Mouse (Mus musculus): ENCODE measurements around the gene Rapgef5. TPM values are rescaled to one million over a fixed set of nuclear protein-coding genes. Genes with fewer than 3 reads are reported as not detected.
"Not testable (repeated sequence)": the region's sequence is repeated elsewhere in the genome, so short reads cannot be mapped to it uniquely, and the experiment has no call there.

The Rapgef5 gene
- total RNA-seq, 2 experiments from 2014 or later, result 167 to 174 TPM

- no peak for DNase-seq (ENCODE audit: extremely low spot score in 1 of 2, low spot score in 1 of 2)
These were observed 235.5 kb downstream of the Rapgef5 start for GRCm38 (mm10) chr12:117751520-117752383.

GRCm38 (mm10) chr12:117756010-117756409 is 239.7 kb downstream of the Rapgef5 start:
- no peak for DNase-seq (ENCODE audit: extremely low spot score in 1 of 2, low spot score in 1 of 2)

- no peak for DNase-seq (ENCODE audit: extremely low spot score in 1 of 2, low spot score in 1 of 2)
These were observed 244.1 kb downstream of the Rapgef5 start for GRCm38 (mm10) chr12:117760373-117760772.

GRCm38 (mm10) chr12:117760846-117761245 is 244.6 kb downstream of the Rapgef5 start:
- DNase-seq (ENCODE audit: extremely low spot score in 1 of 2, low spot score in 1 of 2), result no peak

GRCm38 (mm10) chr12:117761698-117762097 is 245.4 kb downstream of the Rapgef5 start:
- DNase-seq (ENCODE audit: extremely low spot score in 1 of 2, low spot score in 1 of 2), result peak in 1 of 2 experiments; percentile 27

GRCm38 (mm10) chr12:117763247-117763646 is 247.0 kb downstream of the Rapgef5 start:
- DNase-seq (ENCODE audit: extremely low spot score in 1 of 2, low spot score in 1 of 2), result no peak

- peak in 1 of 2 experiments; percentile 64 for DNase-seq (ENCODE audit: extremely low spot score in 1 of 2, low spot score in 1 of 2)
These were observed 248.6 kb downstream of the Rapgef5 start for GRCm38 (mm10) chr12:117764839-117765238.

GRCm38 (mm10) chr12:117769113-117769512 is 252.8 kb downstream of the Rapgef5 start:
- DNase-seq (ENCODE audit: extremely low spot score in 1 of 2, low spot score in 1 of 2), result peak; percentile 68 to 93

GRCm38 (mm10) chr12:117770211-117770610 is 253.9 kb downstream of the Rapgef5 start:
- DNase-seq (ENCODE audit: extremely low spot score in 1 of 2, low spot score in 1 of 2), result no peak

- no peak for DNase-seq (ENCODE audit: extremely low spot score in 1 of 2, low spot score in 1 of 2)
These were observed 254.9 kb downstream of the Rapgef5 start for GRCm38 (mm10) chr12:117771156-117771555.

- peak; percentile 75 to 92 for DNase-seq (ENCODE audit: extremely low spot score in 1 of 2, low spot score in 1 of 2)
These were observed 256.4 kb downstream of the Rapgef5 start for GRCm38 (mm10) chr12:117772638-117773037.

- DNase-seq (ENCODE audit: extremely low spot score in 1 of 2, low spot score in 1 of 2), result no peak
These were observed 260.6 kb downstream of the Rapgef5 start for GRCm38 (mm10) chr12:117776841-117777240.

- no peak for DNase-seq (ENCODE audit: extremely low spot score in 1 of 2, low spot score in 1 of 2)
These were observed 265.1 kb downstream of the Rapgef5 start for GRCm38 (mm10) chr12:117781360-117781759.

GRCm38 (mm10) chr12:117783426-117783825 is 267.1 kb downstream of the Rapgef5 start:
- DNase-seq (ENCODE audit: extremely low spot score in 1 of 2, low spot score in 1 of 2), result no peak

- DNase-seq (ENCODE audit: extremely low spot score in 1 of 2, low spot score in 1 of 2), result no peak
These were observed 270.3 kb downstream of the Rapgef5 start for GRCm38 (mm10) chr12:117786621-117787020.

- no peak for DNase-seq (ENCODE audit: extremely low spot score in 1 of 2, low spot score in 1 of 2)
These were observed 272.3 kb downstream of the Rapgef5 start for GRCm38 (mm10) chr12:117788513-117789011.

GRCm38 (mm10) chr12:117789017-117789416 is 272.7 kb downstream of the Rapgef5 start:
- no peak for DNase-seq (ENCODE audit: extremely low spot score in 1 of 2, low spot score in 1 of 2)

GRCm38 (mm10) chr12:117795303-117795702 is 279.0 kb downstream of the Rapgef5 start:
- DNase-seq (ENCODE audit: extremely low spot score in 1 of 2, low spot score in 1 of 2), result no peak

- not testable (repeated sequence) for DNase-seq (ENCODE audit: extremely low spot score in 1 of 2, low spot score in 1 of 2)
These were observed 287.7 kb downstream of the Rapgef5 start, which contains the start of gene Cdca7l for GRCm38 (mm10) chr12:117803989-117804388. Cdca7l (plus strand) TSS chr12:117804289.

- DNase-seq (ENCODE audit: extremely low spot score in 1 of 2, low spot score in 1 of 2), result no peak
These were observed 289.3 kb downstream of the Rapgef5 start for GRCm38 (mm10) chr12:117805576-117805975.

GRCm38 (mm10) chr12:117806007-117806451 is 289.8 kb downstream of the Rapgef5 start:
- DNase-seq (ENCODE audit: extremely low spot score in 1 of 2, low spot score in 1 of 2), result no peak

- no peak for DNase-seq (ENCODE audit: extremely low spot score in 1 of 2, low spot score in 1 of 2)
These were observed 290.2 kb downstream of the Rapgef5 start for GRCm38 (mm10) chr12:117806470-117806869.
